Mouse (Mus musculus) urinary bladder, adult 2 months (tissue): Measurements from ENCODE around the gene Tapt1. TPM values are rescaled to one million over a fixed set of nuclear protein-coding genes. Genes with fewer than 3 reads are reported as not detected.

Experiments
- DNase-seq: peaks from one replicate; pipeline ENCODE4 v3.0.0; 2022; ENCODE audit warnings: low spot score
- polyA plus RNA-seq: library from polyadenylated mRNA; depleted of rRNA; stranded (reverse); fragments of >200 nt; gene quantifications from 2 replicates; pipeline ENCODE4 v1.2.3, GENCODE M21; 2012

Tapt1 gene
- polyA plus RNA-seq, 1 experiment, result 49.3 TPM

DNA sequence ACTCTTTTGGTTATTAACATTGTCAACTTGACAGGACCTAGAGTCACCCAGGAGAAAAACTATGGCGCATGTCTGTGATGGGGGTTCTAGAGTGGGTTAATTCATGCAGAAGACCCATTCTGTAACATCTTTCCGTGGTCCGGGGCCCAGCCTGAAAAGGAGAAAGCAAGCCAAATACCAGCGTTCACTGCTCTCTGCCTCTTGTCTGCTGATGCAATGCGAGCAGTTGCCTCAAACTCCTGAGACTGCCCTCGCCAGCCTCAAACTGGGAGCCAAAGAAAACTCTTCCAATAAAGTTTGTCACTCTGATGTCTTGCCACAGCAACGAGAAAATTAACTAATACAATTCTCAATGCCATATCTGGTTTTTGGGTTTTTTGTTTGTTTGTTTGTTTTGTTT, 8.2 kb upstream of the Tapt1 start:
- DNase-seq, result no peak

DNA sequence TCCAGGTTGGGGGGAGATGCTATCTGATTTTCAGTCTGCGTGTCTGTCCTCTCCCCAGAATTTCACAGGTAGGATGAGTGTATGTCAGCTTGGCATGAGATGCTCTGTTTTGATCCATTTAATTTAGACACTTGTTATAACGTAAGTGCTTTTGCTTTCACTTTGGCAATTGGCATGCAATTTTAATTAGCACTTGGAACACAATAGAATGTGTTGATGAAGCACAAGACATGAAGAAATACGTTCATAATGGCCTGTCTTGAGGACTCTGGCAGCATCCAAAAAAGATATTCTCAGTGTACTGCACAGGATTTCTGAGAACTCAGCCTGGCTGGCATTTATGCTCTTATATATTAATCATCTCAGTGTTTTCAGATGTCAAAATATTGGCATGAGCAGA, 7.5 kb upstream of the Tapt1 start:
- DNase-seq, result no peak

DNA sequence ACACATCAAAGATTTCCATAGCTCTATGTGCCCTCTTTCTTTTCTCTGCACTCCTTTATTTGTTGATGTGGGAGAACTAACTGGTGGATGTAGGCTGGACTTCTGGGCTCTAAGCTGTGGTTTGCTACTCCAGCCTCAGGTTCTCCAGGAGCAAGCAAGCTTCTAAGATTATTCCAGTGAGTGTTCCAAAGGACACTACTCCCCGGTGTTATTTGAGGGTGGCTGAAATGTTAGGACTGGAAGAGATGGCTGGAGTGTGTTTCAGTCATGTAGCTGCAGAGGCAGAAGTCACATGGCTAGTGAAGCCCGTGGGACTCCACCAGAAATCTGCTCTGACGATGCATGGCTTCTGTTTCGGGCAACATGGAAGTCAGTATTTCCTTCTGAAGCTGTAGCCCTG, 2.3 kb upstream of the Tapt1 start:
- DNase-seq, result no peak

DNA sequence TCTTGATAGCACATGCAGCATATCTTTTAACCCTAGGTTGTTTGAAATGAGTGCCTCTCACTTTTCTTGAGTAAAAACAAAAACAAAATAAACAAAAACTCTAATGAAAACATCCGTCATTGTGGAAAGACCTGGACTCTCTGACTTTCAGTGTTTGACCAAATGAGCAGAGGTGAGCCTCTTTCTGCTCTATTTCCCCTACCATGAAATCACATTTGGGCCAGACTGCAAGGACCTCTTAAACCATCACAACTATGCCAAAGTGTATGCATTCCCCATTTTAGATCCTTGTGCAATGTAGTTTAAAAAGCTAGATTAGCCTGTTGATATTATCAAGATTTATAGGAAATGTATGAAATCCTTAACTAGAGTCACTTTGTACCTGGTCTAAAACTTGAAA, 1.9 kb upstream of the Tapt1 start:
- DNase-seq, result no peak

DNA sequence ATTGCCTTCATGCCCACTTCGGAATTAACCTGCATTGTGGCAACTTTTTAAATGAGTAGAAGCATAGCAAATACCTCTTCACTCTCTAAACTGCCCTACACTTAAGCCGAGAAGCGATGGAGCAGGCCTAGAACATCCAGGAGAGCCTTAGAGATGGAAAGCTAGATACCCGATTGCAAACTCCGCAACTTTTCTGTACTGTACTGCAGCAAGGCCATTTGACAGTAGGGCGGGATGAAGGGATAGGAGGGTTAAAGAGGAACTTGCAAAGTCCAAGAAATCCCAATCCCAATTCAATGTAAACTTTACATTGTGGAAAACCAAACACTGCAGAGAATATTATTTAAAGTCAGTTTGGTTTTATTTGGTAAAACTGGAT, 1.0 kb upstream of the Tapt1 start:
- no peak for DNase-seq

DNA sequence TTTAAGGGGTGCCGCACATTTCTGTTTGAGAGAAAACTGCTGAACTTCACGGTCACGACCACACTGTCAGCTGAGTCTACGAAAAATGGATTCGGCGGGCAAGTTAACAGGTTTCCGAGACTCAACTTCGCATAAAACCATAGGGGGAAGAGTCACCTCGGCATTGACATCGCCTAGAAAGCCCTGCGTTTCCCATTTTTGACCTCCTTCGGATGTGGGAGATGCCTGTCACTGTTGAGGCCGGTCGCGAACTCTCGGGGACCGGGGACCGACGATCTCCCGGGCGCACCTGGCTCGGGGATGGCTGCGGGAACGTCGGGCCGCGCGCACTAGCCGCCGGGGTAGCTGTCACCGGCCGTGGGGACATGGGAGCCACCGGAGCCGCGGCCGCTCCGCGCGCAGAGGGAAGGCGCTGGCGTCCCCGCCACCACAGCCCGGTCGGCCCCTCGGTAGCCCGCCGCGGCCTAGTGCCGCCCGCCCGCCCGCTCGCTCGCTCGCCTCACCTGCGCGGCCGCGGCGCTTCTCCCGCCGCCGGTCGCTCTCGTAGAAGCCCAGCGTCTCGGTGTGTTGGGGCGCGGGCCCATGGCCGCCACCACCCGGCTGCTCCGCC, 410 bp downstream of the Tapt1 start:
- DNase-seq, result no peak

DNA sequence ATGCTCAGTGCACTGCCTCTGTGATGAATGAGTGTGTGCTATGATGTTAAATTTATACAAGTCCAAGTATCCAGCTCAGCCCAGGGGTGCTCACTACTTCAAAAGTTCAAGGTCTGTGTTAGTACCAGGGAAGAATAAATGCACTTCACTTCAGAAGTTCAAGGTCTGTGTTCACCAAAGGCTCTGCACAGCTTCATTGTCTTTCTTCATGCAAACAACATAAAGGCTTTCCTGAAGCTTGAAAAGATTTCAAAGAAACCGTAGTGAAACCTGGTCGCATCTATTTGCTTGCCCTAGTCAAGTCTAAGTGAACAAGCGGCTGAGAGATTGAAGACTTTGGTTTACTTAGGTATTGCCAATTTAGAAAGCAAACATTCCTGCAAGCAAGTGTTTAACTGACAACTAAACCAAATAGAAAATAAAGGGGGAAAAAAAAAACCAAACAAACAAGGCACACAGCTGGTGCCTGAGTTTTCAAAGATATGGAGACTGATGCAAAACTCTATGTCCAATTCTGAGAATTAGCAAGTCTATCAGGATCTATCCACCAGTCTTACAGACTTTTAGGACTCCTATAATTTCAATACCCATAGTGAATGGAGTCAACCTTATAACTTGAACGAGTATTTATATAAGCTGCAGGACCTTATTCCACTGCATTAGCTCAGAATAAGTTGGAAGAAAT, 1.4 kb downstream of the Tapt1 start:
- DNase-seq, result no peak

GRCm38 (mm10) chr5:44224251-44224650, 2.2 kb downstream of the Tapt1 start:
- DNase-seq, result no peak

GRCm38 (mm10) chr5:44223341-44223881, 3.0 kb downstream of the Tapt1 start:
- DNase-seq, result no peak

DNA sequence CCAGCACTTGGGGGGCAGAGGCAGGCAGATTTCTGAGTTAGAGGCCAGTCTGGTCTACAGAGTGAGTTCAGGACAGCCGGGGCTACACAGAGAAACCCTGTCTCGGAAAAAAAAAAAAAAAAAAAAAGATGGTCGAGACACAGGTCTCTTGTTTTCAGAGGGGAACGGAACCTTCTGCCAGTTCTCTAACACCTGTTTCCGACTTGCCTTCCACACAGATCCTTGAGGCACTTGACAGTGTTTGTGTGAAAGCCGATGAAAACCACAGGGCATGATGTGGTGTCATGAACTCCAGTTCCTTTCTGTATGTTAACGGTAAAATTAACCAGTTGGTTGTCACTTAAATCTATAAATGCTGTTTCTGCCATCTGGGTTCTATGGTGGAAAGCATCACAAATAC, 6.0 kb downstream of the Tapt1 start:
- no peak for DNase-seq

GRCm38 (mm10) chr5:44219871-44220270, 6.6 kb downstream of the Tapt1 start:
- DNase-seq, result no peak

DNA sequence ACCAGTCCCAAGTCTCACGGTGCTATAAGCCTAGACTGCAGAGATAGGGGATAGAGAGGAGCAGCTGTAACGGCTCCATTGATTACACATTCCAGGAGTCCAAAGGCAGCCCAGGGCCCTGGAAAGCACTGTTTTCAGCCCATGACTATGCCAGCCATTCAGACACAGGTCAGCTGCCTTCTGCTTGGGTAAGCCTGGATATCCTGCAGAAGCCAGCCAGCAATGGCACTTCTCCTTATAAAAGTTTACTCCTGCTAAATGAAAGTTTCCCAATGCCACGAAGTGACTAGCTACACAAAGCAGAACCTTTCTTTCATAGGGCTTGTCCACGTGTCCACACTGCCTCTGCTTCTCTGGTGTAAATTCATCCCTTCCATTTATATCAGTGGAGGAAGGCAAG, 7.9 kb downstream of the Tapt1 start:
- no peak for DNase-seq

- no peak for DNase-seq
Measured at GRCm38 (mm10) chr5:44217685-44218041, 8.8 kb downstream of the Tapt1 start.

- DNase-seq, result no peak
Measured at GRCm38 (mm10) chr5:44217041-44217684, 9.3 kb downstream of the Tapt1 start.

GRCm38 (mm10) chr5:44215118-44215517, 11.3 kb downstream of the Tapt1 start:
- no peak for DNase-seq

GRCm38 (mm10) chr5:44214025-44214424, 12.4 kb downstream of the Tapt1 start:
- DNase-seq, result no peak

DNA sequence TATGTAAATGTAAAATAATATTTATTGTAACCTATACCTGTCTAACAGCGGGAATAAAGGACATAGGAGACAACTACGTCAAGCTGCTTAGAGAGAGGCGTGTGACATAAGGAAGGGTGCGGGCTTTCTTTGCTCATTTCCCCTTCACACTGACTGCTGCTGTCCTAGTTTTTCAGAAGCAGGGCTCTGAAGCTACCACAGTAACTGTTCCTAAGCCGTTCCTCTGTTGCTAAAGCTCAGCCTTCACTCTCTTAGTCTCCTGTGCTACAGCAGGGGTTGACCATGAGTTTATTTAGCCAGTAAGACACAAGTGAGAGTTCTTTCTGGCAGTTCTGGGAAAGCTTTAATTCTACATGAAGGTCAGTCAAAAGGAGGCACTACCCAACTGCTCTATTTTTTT, 13.0 kb downstream of the Tapt1 start:
- no peak for DNase-seq

DNA sequence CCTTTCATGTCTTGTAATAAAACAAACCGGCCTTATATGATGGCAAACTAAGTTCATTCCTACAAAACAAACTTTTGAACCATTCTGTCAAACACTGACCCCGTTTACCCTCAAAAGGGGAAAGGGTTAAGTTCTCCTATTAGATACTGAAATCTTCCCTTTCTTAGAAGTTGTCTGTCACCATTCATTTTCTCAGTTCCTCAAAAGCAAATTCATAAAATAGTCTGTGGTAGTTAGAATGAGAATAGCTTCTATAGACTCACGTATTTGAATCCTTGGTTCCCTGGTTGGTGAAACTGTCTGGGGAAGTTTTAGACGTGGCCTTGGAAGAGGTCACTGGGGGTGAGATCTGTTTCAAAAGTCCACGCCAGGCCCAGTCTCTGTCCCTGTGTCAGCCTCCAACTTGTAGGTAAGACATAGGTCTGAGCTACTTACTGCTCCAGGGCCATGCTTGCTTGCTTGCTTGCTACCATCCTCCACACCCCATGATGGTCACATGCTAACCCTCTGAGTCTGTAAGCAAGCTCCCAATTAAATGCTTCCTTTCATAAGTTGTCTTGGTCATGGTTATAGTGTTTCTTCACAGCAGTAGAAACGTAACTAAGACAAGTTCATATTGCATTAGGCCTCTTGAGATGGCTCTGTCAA, 14.5 kb downstream of the Tapt1 start:
- no peak for DNase-seq

GRCm38 (mm10) chr5:44207286-44207685, 19.1 kb downstream of the Tapt1 start:
- DNase-seq, result no peak

- no peak for DNase-seq
Measured at GRCm38 (mm10) chr5:44206651-44207050, 19.8 kb downstream of the Tapt1 start.

DNA sequence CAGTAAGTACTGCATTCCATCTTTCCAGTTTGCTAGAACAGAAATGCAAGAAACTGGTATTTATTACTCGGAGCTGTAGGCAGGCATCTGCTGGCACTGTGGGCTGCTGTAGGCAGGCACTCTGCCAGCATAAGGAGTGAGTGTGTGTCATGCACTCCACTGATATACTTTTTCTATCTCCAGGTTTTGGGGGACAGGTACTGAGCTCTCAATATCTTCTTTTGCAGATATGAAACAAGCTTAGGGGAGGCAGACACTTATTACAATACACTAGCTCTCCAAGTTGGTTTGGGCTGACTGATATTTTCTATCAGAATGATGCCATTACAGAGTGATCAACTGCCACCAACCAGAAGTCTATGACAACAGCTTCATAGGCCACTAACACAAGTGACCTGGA, 23.0 kb downstream of the Tapt1 start:
- no peak for DNase-seq

DNA sequence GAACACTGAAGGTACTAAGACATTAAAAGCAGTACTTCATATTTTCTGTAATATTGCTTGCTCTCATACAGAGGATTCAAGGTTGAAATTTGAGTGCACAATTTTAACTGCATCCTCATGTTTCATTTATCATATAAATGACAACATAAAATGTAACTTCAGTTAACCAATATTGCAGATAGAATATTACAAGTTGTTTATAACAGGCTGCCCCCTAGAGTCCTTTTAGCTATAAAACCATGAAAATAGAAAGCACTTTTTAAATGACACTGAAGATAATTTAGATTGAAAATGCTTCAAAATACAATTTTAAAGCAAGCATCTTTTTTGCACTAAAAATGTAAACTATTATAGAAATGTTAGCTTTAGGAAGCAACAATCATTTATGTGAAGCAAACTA, 24.8 kb downstream of the Tapt1 start:
- DNase-seq, result no peak

DNA sequence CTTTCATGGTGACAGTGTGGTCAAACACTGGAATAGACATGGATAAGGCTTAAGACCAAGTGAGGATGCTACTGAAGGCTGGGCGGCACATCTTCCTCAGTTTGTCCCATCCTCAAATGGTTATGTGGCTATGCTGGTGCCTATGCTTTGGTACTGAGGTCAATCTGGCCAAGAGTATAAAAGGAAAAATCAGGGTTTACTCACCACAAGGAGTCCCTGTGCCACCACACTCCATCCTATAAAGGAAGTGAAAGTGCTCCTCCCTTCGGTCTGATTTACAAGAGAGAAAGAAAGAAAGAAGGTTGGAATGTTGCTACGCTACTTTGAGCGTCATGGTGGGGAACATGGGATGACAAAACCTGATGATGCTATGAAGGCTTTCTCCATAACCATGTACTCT, 27.3 kb downstream of the Tapt1 start:
- no peak for DNase-seq
